Mouse (Mus musculus): ENCODE data around the gene Glrx5. TPM values are rescaled to one million over a fixed set of nuclear protein-coding genes. Genes with fewer than 3 reads are reported as not detected.
A peak's percentile ranks its signal among the peaks of the same experiment; 100 is the strongest.

Glrx5 gene
- polyA plus RNA-seq, 1 experiment from 2014 or later = 158 TPM

DNA sequence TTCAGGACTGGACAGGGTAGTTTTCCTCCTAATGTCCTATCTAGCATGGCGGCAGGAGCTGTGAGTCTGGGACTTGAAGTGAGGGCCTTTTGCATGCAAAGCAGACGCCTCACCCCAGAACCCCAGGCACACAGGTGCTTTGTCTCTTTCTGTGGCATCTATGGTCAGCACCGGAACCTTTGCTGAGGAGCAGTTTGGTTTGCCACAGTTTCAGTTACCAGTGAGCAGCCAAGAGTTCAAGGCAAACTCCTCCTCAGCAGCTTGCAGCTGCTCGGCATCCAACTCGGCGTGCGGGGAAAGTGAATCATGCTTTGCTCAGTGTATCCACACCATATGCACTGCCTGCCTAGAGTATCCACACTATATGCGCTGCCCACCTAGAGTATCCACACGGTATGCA, 9.7 kb upstream of the Glrx5 start:
- Histone ChIP-seq H3K4me3 (no peak overlapping the region), H3K36me3 (0 out of 2 replicates have a peak, but pooled peaks cover 8% of the 10 kb centered on the region), H3K4me1 (replicated peaks) (no peaks in the 10 kb centered on the region), H3K27ac (no peak overlapping the region), H3K4me2 (no peak overlapping the region), H3K27me3 (no peaks in the 10 kb centered on the region), H3K9me3 (peaks cover 10% of the 10 kb centered on the region), H3K9ac (no peak overlapping the region)
- WGBS = 97% methylated on average over 9 of the region's 9 CpGs
- ATAC-seq (ENCODE audit: low FRiP score) = no peak

DNA sequence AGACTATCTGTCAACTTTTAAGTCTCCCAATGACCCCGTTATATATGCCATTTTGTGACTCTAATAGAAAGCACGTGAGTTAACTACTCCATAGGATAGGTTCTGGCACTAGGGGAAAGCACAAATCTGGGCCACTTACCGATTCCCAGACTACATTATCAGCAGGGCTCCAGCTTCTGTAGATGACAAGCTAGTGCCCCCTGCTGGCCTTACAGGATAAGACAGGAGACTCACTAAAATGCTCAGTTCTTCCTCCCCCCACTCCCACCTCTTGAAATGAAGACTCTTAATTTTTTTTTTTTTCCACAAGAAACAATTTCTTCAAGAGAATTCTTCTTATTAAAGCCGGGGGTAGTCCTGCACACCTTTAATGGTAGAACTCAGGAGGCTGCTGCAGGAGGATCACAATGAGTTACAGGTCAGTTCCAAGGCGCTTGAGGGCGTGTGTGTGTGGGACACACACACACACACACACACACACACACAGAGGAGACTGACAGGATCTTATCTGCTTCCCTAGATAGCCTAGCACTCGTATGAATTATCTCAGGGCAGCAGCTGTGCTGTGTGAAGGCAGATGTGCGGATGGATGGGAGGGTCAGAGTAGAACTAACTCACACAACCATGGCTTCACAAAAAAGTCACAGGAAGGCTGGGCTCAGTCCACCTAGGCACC, 7.1 kb upstream of the Glrx5 start:
- no peak overlapping the region for H3K4me2 ChIP-seq
- ATAC-seq (ENCODE audit: low FRiP score) = peak; percentile 53; the same call in 1 of the 2 replicates
- H3K27ac ChIP-seq = no peak overlapping the region
- WGBS = 51% methylated on average over 8 of the region's 8 CpGs
- H3K4me1 ChIP-seq (replicated peaks) = peaks cover 4% of the 10 kb centered on the region
- H3K9me3 ChIP-seq = peaks cover 10% of the 10 kb centered on the region
- no peak overlapping the region for H3K9ac ChIP-seq
- no peaks in the 10 kb centered on the region for H3K27me3 ChIP-seq
- H3K36me3 ChIP-seq = peaks cover 25% of the 10 kb centered on the region
- H3K4me3 ChIP-seq = no peak overlapping the region

DNA sequence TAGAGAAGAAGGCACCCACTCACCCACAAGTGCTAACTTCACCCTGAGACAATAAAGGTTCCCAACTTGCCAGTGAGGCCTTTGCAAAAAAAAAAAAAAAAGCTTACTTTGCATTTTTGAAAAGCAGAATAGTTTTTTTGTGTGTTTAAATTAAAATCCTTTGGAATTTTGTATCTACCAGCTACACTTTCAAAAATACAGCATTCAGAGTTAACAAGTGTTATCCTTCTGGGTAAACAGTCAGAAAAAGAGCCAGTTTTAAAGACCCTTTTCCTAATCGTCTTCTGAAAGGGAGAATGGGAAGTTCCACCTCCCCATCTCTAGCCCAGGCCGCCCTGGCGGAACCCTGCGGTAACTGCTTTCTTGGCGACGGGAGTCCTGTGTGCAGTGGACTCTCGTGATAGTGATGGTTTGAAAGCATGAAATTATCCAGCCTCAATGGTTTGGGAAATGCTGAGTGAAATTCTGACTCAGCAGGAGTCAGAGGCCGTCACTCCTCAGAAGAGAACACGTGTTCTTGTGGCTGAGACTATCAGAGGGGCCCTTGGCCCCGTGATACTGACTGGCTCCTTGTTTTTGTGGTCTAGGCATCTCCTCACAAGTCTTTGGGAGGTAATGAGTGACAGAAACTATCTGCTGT, 6.4 kb upstream of the Glrx5 start:
- Histone ChIP-seq H3K27me3 (no peaks in the 10 kb centered on the region), H3K9ac (no peak overlapping the region), H3K4me3 (no peak overlapping the region), H3K9me3 (peaks cover 10% of the 10 kb centered on the region), H3K36me3 (peaks cover 26% of the 10 kb centered on the region), H3K27ac (no peak overlapping the region), H3K4me2 (no peak overlapping the region), H3K4me1 (replicated peaks) (peaks cover 11% of the 10 kb centered on the region)
- no peak for ATAC-seq (ENCODE audit: low FRiP score)
- WGBS = 57% methylated on average over 10 of the region's 10 CpGs

DNA sequence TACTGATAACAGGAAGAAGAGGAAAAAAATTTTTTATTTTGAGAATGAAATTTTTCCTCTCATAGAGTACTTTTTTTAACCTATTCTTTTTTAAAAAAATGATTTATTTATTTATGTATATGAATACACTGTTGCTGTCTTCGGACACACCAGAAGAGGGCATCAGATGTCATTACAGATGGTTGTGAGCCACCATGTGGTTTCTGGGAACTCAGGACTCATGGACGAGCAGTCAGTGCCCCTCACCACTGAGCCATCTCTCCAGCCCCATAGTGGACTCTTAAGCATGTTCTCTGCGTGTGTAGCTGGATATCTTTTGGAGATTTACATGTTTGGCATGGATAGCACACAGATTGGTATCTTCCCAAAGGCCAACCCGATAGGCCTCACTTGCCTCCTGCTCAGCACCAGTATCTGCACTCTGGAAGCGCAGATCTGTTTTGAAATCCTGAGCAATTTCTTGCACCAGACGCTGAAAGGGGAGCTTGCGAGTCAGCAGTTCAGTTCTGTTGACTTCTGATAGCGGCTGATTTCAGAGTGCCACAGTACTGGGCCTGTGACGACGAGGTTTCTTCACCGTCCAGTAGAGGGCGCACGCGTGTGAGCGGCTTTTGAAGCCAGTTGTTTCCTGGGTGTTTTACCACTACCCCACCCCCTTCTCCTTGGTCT, 5.0 kb upstream of the Glrx5 start:
- 36% methylated on average over 15 of the region's 15 CpGs for WGBS
- no peak overlapping the region for H3K27ac ChIP-seq
- no peak overlapping the region for H3K9ac ChIP-seq
- H3K27me3 ChIP-seq = no peaks in the 10 kb centered on the region
- H3K9me3 ChIP-seq = peaks cover 10% of the 10 kb centered on the region
- no peak for ATAC-seq (ENCODE audit: low FRiP score)
- H3K4me1 ChIP-seq (replicated peaks) = peaks cover 17% of the 10 kb centered on the region
- peaks cover 26% of the 10 kb centered on the region for H3K36me3 ChIP-seq
- no peak overlapping the region for H3K4me2 ChIP-seq
- H3K4me3 ChIP-seq = no peak overlapping the region

DNA sequence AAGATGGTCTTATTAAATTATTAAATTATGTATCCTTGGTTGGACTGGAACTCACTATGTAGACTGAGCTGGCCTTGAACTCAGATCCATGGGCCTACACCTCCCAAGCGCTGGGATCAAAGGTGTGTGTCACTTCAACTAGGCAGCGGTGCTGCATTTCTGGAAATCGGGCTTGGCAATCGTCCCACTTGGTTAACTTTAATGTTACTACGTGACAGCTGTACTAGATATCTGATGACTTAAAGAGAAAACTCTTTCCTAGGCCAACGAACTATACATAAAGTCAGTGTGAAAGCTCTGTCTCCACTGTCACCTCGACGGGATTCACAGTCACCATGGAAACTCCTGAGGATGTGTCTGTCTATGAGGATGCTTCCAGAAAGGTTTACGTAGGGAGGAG, 2.6 kb upstream of the Glrx5 start:
- Histone ChIP-seq H3K9me3 (no peaks in the 10 kb centered on the region), H3K36me3 (peaks cover 18% of the 10 kb centered on the region), H3K4me3 (no peak overlapping the region), H3K27me3 (no peaks in the 10 kb centered on the region), H3K4me1 (replicated peaks) (peaks cover 38% of the 10 kb centered on the region), H3K27ac (no peak overlapping the region), H3K9ac (no peak overlapping the region), H3K4me2 (no peak overlapping the region)
- ATAC-seq (ENCODE audit: low FRiP score) = no peak
- 83% methylated on average over 9 of the region's 9 CpGs for WGBS

DNA sequence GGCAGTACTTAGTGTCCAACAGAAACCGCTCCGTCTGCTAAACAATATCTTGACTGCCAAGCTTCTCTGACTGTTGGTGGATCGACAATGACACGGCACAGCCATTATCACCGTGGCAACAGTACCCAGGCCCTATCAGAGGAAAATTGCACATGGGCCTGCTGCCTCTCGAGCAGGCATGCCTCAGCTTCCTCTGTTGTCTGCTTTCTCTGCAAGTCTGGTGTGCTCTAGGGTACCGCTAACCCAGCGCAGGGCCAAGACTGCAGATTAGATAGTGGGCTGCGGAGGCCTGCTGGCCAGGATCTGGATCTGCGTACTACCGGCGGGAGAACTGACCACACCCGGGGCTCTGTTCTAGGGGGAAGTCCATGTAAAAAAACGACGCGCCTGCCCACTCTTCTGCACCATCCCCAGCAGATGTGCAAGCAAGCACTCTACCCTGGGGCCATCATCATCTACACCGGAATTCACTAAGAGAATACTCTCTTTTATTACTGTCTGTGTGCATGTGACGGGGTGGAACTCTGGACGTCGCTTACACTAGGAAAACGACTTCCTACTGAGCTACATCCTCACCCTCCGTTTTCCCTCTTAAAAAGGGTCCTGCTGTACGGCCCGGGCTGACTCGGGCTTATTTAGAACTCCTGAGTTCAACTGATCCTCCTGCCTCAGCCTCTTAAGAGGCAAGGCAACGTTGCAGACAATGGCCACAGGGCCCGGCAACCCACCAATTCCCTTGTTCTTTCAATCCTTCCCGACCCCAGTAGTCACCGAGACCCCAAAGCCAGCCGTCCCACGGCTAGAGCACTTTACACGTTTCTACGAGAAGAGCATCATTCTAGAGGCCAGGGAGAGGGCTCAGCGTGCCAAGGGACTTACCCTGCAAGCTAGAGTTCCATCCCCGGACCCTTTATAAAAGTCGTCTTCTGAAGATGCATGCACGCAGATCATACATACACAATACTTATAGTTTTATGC, 1.1 kb upstream of the Glrx5 start:
- no peaks in the 10 kb centered on the region for H3K9me3 ChIP-seq
- peaks cover 18% of the 10 kb centered on the region for H3K36me3 ChIP-seq
- peak overlapping the region; percentile 84 for H3K27ac ChIP-seq
- H3K27me3 ChIP-seq = no peaks in the 10 kb centered on the region
- peak overlapping the region; percentile 90 for H3K4me3 ChIP-seq
- peaks cover 51% of the 10 kb centered on the region for H3K4me1 ChIP-seq (replicated peaks)
- ATAC-seq (ENCODE audit: low FRiP score) = no peak
- peak overlapping the region; percentile 96 for H3K4me2 ChIP-seq
- 6% methylated on average over 37 of the region's 37 CpGs for WGBS
- peak overlapping the region; percentile 88 for H3K9ac ChIP-seq

DNA sequence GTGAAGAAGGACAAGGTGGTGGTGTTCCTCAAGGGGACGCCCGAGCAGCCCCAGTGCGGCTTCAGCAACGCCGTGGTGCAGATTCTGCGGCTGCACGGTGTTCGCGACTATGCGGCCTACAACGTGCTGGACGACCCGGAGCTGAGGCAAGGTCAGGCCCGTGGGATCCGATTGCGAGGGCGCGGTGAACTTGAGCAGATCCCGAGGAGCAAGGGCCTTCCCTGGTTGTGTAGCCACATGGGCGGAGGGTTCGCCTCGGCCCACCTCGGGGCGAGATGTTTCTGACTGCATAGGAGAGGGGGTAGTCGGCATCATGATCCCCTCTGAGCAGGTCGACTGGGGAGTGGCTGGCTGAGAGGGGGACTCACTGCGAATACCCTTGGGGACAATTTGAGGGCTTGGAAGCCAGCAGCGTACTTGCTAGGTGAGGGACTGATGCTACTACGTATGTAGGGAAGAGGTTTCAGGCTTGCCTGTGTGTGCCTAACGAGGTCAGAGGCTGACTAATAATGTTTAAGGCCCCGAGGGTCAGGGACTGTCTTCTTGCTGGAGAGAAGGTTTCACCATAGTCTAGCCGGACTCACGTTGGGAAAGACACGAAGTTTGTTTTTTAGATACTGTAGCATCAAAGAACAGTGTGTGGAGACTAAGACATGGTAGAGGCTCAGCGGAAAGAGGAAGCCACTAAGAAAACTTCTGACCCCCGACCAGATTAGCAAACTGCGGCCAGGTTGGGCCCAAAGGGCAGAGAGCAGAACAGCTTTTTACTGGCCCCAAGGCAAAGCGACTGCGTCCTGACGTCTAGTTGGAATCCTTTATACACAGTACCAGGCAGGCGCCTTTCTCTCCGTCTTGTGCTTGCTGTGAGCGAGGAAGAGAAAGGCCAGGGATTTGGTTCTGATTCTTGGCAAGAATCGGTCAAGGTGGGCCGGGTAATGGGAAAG, 616 bp downstream of the Glrx5 start:
- ATAC-seq (ENCODE audit: low FRiP score) = peak; percentile 68
- Histone ChIP-seq H3K27me3 (no peaks in the 10 kb centered on the region), H3K4me2 (peak overlapping the region; percentile 96), H3K4me3 (peak overlapping the region; percentile 90), H3K27ac (peak overlapping the region; percentile 88), H3K4me1 (replicated peaks) (peaks cover 61% of the 10 kb centered on the region), H3K9me3 (no peaks in the 10 kb centered on the region), H3K9ac (peak overlapping the region; percentile 92), H3K36me3 (peaks cover 18% of the 10 kb centered on the region)
- 3% methylated on average over 45 of the region's 45 CpGs for WGBS

DNA sequence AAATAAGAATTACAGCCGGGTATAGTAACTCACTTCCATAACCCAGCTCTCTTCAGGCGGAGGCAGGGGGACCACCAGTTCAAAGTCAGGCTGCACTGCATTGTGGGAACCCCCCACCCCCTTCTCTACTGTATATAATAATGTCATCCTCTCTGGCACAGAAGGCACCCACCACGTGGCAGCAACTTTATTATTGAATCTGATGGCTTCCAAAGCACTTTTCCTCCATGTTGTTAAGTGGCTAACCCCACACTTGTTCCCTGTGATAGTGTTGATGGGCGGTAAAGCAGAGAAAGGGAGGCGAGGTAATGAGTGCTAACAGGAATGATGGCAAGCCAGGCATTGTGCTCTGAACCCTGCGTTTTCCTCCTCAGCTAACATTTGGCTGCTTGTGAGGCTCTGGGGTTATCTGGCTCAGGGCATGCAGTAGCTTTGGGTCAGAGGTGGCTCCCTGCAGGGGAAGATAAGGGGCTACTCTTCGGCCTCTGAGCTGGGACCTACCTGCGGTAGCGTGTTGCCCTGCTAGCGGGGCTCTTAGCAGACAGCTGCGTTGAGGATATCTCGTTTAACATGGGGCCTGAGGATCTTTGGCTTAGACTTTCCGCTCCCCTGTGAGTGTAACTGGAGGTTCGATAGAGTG, 1.8 kb downstream of the Glrx5 start:
- ATAC-seq (ENCODE audit: low FRiP score) = no peak
- Histone ChIP-seq H3K9me3 (no peaks in the 10 kb centered on the region), H3K4me3 (peak overlapping the region; percentile 90), H3K36me3 (peaks cover 13% of the 10 kb centered on the region), H3K9ac (peak overlapping the region; percentile 92; the same call in 1 of the 2 replicates), H3K27me3 (no peaks in the 10 kb centered on the region), H3K4me1 (replicated peaks) (peaks cover 66% of the 10 kb centered on the region), H3K4me2 (peak overlapping the region; percentile 96), H3K27ac (no peak overlapping the region)
- WGBS = 82% methylated on average over 14 of the region's 14 CpGs

DNA sequence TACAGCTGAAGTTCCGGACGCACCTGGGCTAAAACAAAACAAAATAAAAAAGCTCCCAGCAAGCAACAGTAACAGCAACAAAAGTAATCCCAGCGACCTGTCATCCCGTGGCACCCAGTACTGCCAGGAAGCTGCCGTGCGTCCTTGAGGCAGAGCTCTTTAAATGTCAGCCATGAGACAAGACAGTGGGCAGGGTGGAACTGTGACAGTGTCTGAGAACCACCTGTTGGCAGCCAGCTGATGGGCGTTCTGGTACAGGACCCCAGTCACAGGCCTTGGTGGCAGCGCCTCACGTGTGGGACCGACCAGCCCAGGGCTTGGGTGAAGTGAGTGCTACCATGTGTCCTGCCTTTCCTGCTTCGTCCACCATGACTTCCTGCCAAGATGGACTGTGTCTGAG, 5.7 kb downstream of the Glrx5 start:
- WGBS = 93% methylated on average over 11 of the region's 11 CpGs
- no peak overlapping the region for H3K4me3 ChIP-seq
- 0 out of 2 replicates have a peak overlapping the region, but pooled peaks have one; percentile 1 for H3K9ac ChIP-seq
- no peaks in the 10 kb centered on the region for H3K27me3 ChIP-seq
- no peak for ATAC-seq (ENCODE audit: low FRiP score)
- H3K9me3 ChIP-seq = no peaks in the 10 kb centered on the region
- H3K36me3 ChIP-seq = peaks cover 27% of the 10 kb centered on the region
- H3K4me1 ChIP-seq (replicated peaks) = peaks cover 57% of the 10 kb centered on the region
- no peak overlapping the region for H3K27ac ChIP-seq
- no peak overlapping the region for H3K4me2 ChIP-seq

DNA sequence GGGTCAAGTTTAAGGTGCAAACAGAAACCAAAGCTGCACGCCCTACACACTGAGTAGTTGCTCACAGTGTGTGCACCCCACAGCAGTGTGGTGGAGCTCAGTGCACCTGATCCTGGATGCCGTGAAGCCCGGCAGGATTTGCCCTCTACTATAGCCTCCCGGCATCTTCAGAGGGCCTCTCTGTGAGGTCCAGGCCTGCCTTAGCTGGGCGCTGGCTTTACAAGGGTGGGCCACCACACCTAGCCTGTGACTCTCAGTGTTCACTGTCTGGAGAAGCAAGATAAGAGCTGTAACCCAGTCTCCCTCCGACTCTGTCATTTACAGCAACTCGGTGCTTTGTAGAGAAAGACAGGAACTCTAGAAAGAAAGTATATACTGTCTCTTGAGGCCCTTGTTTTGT, 6.4 kb downstream of the Glrx5 start:
- ATAC-seq (ENCODE audit: low FRiP score) = no peak
- WGBS = 86% methylated on average over 7 of the region's 7 CpGs

More for the DNA sequence above, 6.4 kb downstream of the Glrx5 start:
- Histone ChIP-seq H3K27me3 (no peaks in the 10 kb centered on the region), H3K4me1 (replicated peaks) (peaks cover 50% of the 10 kb centered on the region), H3K27ac (no peak overlapping the region), H3K36me3 (peaks cover 31% of the 10 kb centered on the region), H3K4me3 (no peak overlapping the region), H3K9me3 (no peaks in the 10 kb centered on the region), H3K4me2 (no peak overlapping the region), H3K9ac (0 out of 2 replicates have a peak overlapping the region, but pooled peaks have one; percentile 1)
